Mouse (Mus musculus) embryonic facial prominence, embryonic 11.5 days (tissue): Measurements from ENCODE around the gene Gadd45gip1. TPM values are rescaled to one million over a fixed set of nuclear protein-coding genes. Genes with fewer than 3 reads are reported as not detected.

Experiments used
- ATAC-seq: fragments of 200-750 bp; cut with Nextera tagmentation; replicated peaks from 2 replicates; pipeline ENCODE4 v1.8.0; 2017; ENCODE audit warnings: low read depth; ENCODE audit not compliant: insufficient number of reproducible peaks, low FRiP score, low TSS enrichment
- DNase-seq: peaks from one replicate; pipeline ENCODE4 v3.0.0-alpha.2; 2015; ENCODE audit warnings: low spot score
- H3K27ac ChIP-seq: fragments of 300-500 bp; sonication (generic); replicated peaks from 2 replicates; pipeline ENCODE4 v1.5.1; 2014; ENCODE audit warnings: mild to moderate bottlenecking, low read depth, low read length, control low read depth
- H3K27me3 ChIP-seq: fragments of 300-500 bp; sonication (generic); 2 replicates; pipeline ENCODE4 v1.6.1; 2014; ENCODE audit warnings: mild to moderate bottlenecking, low read length, moderate library complexity, mixed read lengths; ENCODE audit not compliant: control insufficient read depth, insufficient read depth
- H3K36me3 ChIP-seq: fragments of 300-500 bp; sonication (generic); replicated peaks from 2 replicates; pipeline ENCODE4 v1.6.1; 2014; ENCODE audit warnings: low read depth, mild to moderate bottlenecking, low read length, moderate library complexity, mixed read lengths; ENCODE audit not compliant: control insufficient read depth, insufficient read depth
- H3K4me1 ChIP-seq: fragments of 300-500 bp; sonication (generic); 2 replicates; pipeline ENCODE4 v1.6.1; 2014; ENCODE audit warnings: low read length, mixed read lengths; ENCODE audit not compliant: control insufficient read depth, insufficient read depth
- H3K4me2 ChIP-seq: fragments of 300-500 bp; sonication (generic); 2 replicates; pipeline ENCODE4 v1.6.1; 2014; ENCODE audit warnings: low read depth, mild to moderate bottlenecking, control low read depth, low read length, moderate library complexity
- H3K4me3 ChIP-seq: fragments of 300-500 bp; sonication (generic); 2 replicates; pipeline ENCODE4 v1.5.1; 2014; ENCODE audit warnings: low read depth, low read length, control low read depth
- H3K9ac ChIP-seq: fragments of 300-500 bp; sonication (generic); replicated peaks from 2 replicates; pipeline ENCODE4 v1.6.1; 2014; ENCODE audit warnings: mild to moderate bottlenecking, control low read depth, low read length
- H3K9me3 ChIP-seq: fragments of 300-500 bp; sonication (generic); replicated peaks from 2 replicates; pipeline ENCODE4 v1.6.1; 2016; ENCODE audit warnings: mild to moderate bottlenecking, low read length, inconsistent platforms, mixed read lengths; ENCODE audit not compliant: control insufficient read depth
- WGBS: fragments of 180-500 bp; shearing (Covaris S2); extraction: QIAGEN DNeasy Blood & Tissue Kit; methylation state at CpG from one replicate; pipeline ENCODE4 v1.1.7; 2014; 5-methylcytosine and 5-hydroxymethylcytosine counted together
- polyA plus RNA-seq: library from polyadenylated mRNA; unstranded; fragments of >200 nt; fragmentation: Nextera tagmentation; extraction: Ambion mirVana; gene quantifications from 2 replicates; pipeline ENCODE4 v1.2.1, GENCODE M21; 2014

The Gadd45gip1 gene
- polyA plus RNA-seq, 1 experiment from 2014 or later: 42.3 TPM

- DNase-seq (no peak), ATAC-seq (no peak)
- peak overlapping the region; percentile 30 for H3K9ac ChIP-seq
- H3K27me3 ChIP-seq: no peaks in the 10 kb centered on the region
- peak overlapping the region; percentile 69 for H3K4me2 ChIP-seq
- no peak overlapping the region for H3K27ac ChIP-seq
- peak overlapping the region; percentile 85 for H3K4me3 ChIP-seq
- peaks cover 26% of the 10 kb centered on the region for H3K36me3 ChIP-seq
- H3K4me1 ChIP-seq: peaks cover 4% of the 10 kb centered on the region; the same call in 1 of the 2 replicates
- 84% methylated on average over 9 of the region's 9 CpGs for WGBS
- no peaks in the 10 kb centered on the region for H3K9me3 ChIP-seq
These were observed 13.2 kb downstream of the Gadd45gip1 start for GRCm38 (mm10) chr8:84844397-84845070.

- Histone ChIP-seq H3K4me2 (peak overlapping the region; percentile 69), H3K4me3 (peak overlapping the region; percentile 85), H3K9me3 (no peaks in the 10 kb centered on the region), H3K9ac (peak overlapping the region; percentile 94), H3K36me3 (peaks cover 26% of the 10 kb centered on the region), H3K27me3 (no peaks in the 10 kb centered on the region), H3K4me1 (peaks cover 4% of the 10 kb centered on the region; the same call in 1 of the 2 replicates), H3K27ac (peak overlapping the region; percentile 85; the same call in 1 of the 2 replicates)
- no peak for ATAC-seq
- WGBS: 18% methylated on average over 12 of the region's 12 CpGs
- DNase-seq: peak; percentile 60
These were observed 14.2 kb downstream of the Gadd45gip1 start for GRCm38 (mm10) chr8:84845355-84846093.

- DNase-seq (peak; percentile 50), ATAC-seq (no peak; the same call in 1 of the 2 replicates)
- H3K4me3 ChIP-seq: peak overlapping the region; percentile 85
- peak overlapping the region; percentile 94 for H3K9ac ChIP-seq
- H3K9me3 ChIP-seq: no peaks in the 10 kb centered on the region
- peak overlapping the region; percentile 85 for H3K27ac ChIP-seq
- no peaks in the 10 kb centered on the region for H3K27me3 ChIP-seq
- peaks cover 4% of the 10 kb centered on the region; the same call in 1 of the 2 replicates for H3K4me1 ChIP-seq
- 0% methylated on average over 30 of the region's 30 CpGs for WGBS
- H3K36me3 ChIP-seq: peaks cover 26% of the 10 kb centered on the region
- H3K4me2 ChIP-seq: peak overlapping the region; percentile 69
These were observed 14.9 kb downstream of the Gadd45gip1 start for GRCm38 (mm10) chr8:84846094-84846721.

- Histone ChIP-seq H3K27me3 (no peaks in the 10 kb centered on the region), H3K9me3 (no peaks in the 10 kb centered on the region)
- under 1% methylated on average over 55 of the region's 55 CpGs for WGBS
These were observed 15.6 kb downstream of the Gadd45gip1 start, which contains the start of gene Calr for GRCm38 (mm10) chr8:84846722-84847572. TSS of gene Calr (minus strand) at chr8:84846934.

GRCm38 (mm10) chr8:84847684-84848435 is 16.5 kb downstream of the Gadd45gip1 start:
- peak overlapping the region; percentile 31; the same call in 1 of the 2 replicates for H3K27ac ChIP-seq
- peak overlapping the region; percentile 63 for H3K9ac ChIP-seq
- H3K9me3 ChIP-seq: no peaks in the 10 kb centered on the region
- H3K27me3 ChIP-seq: no peaks in the 10 kb centered on the region
- no peak overlapping the region for H3K4me3 ChIP-seq
- 51% methylated on average over 6 of the region's 6 CpGs for WGBS
- H3K36me3 ChIP-seq: peaks cover 19% of the 10 kb centered on the region
- peaks cover 4% of the 10 kb centered on the region; the same call in 1 of the 2 replicates for H3K4me1 ChIP-seq
- peak overlapping the region; percentile 61 for H3K4me2 ChIP-seq
- DNase-seq (no peak), ATAC-seq (no peak)

More at GRCm38 (mm10) chr8:84846722-84847572, 15.6 kb downstream of the Gadd45gip1 start, which contains the start of gene Calr:
- peaks cover 26% of the 10 kb centered on the region for H3K36me3 ChIP-seq
- DNase-seq (peak; percentile 100), ATAC-seq (peak; percentile 99)
- H3K9ac ChIP-seq: peak within 1 kb of the TSS; percentile 94
- H3K4me1 ChIP-seq: peaks cover 4% of the 10 kb centered on the region; the same call in 1 of the 2 replicates
- H3K4me3 ChIP-seq: peak within 1 kb of the TSS; percentile 85
- H3K4me2 ChIP-seq: peak within 1 kb of the TSS; percentile 69
- peak within 1 kb of the TSS; percentile 85 for H3K27ac ChIP-seq

- Histone ChIP-seq H3K4me2 (no peak overlapping the region; the same call in 1 of the 2 replicates), H3K9ac (no peak overlapping the region), H3K27me3 (no peaks in the 10 kb centered on the region), H3K4me3 (no peak overlapping the region; the same call in 1 of the 2 replicates), H3K9me3 (no peaks in the 10 kb centered on the region), H3K27ac (no peak overlapping the region), H3K36me3 (peaks cover 11% of the 10 kb centered on the region), H3K4me1 (no peaks in the 10 kb centered on the region)
- WGBS: 93% methylated on average over 3 of the region's 3 CpGs
- ATAC-seq: 0 out of 2 replicates have a peak, but pooled peaks have one; percentile 2
- no peak for DNase-seq
These were observed 25.1 kb downstream of the Gadd45gip1 start for GRCm38 (mm10) chr8:84856434-84856833.
